Mouse (Mus musculus): Measurements from ENCODE around the gene Efcab6. TPM values are rescaled to one million over a fixed set of nuclear protein-coding genes. Genes with fewer than 3 reads are reported as not detected.
A peak's percentile ranks its signal among the peaks of the same experiment; 100 is the strongest.

Gene Efcab6
- polyA plus RNA-seq, 2 experiments = 0.25 to 0.52 TPM

DNA sequence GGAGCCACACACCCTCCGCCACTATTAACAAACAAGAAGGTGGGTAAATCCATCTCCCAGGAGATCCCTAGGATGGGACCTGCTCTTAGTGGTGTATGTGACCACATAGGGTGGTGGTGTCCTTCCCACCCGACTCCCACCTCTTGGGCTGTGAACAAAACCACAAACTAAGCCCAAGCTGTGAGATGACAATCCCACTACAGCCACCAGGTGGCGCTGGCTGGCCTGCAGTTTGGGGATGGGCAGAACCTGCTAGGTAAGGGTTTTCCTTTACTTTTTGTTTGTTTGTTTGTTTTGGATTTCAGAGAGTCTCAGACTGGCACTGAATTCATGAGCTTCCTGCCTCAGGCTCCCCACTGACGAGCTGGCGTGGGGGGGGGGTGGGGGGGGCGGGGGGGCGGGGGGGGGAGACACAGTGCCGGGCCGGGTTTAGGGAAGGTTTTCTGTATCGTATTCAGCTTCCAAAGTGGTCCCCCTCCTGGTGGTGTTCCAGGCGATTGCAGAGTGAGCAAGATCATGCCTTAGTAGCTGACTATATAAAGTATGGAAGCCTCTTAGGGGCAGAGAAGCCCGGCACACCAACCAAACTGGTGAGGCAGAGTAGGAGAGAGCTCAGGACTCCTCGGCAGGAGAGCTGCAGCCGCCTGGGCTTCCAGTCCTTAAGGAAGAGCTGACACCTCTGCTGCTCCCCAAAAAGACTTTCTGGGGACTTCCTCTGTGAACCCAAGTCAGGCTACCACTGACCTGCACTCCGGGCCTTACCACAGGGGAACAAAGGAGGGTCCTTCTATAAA is 8.9 kb upstream of the Efcab6 start:
- no peak overlapping the region for H3K27ac ChIP-seq (replicated peaks; ENCODE audit: low read depth, low read length)
- H3K9ac ChIP-seq (ENCODE audit: low read depth, low read length, severe bottlenecking) = no peak overlapping the region
- no peak for TF ChIP-seq POLR2A (IDR thresholded peaks at IDR 0.05; ENCODE audit: borderline replicate concordance, extremely low read depth, insufficient read depth, insufficient read length)
- no peak overlapping the region for H3K4me3 ChIP-seq (replicated peaks; ENCODE audit: low read length)
- no peaks in the 10 kb centered on the region for H3K9me3 ChIP-seq (ENCODE audit: control insufficient read depth, low read length)
- DNase-seq (ENCODE audit: low spot score) (peak; percentile 52), ATAC-seq (ENCODE audit: low FRiP score, low read depth) (no peak)
- no peaks in the 10 kb centered on the region for H3K4me1 ChIP-seq (ENCODE audit: control insufficient read depth, insufficient read depth, low read length)
- H3K36me3 ChIP-seq (ENCODE audit: control insufficient read depth, insufficient read depth, low read length) = no peaks in the 10 kb centered on the region
- 8% methylated on average over 13 of the region's 15 CpGs for WGBS
- no peak overlapping the region for H3K4me2 ChIP-seq (replicated peaks; ENCODE audit: low read depth, low read length, severe bottlenecking)
- H3K27me3 ChIP-seq (ENCODE audit: control insufficient read depth, insufficient read depth, low read length) = peaks cover 15% of the 10 kb centered on the region

- ATAC-seq (ENCODE audit: low FRiP score, low read depth) = no peak
- Histone ChIP-seq H3K9ac (ENCODE audit: low read depth, low read length, severe bottlenecking) (no peak overlapping the region), H3K9me3 (ENCODE audit: control insufficient read depth, low read length) (no peaks in the 10 kb centered on the region), H3K27ac (replicated peaks; ENCODE audit: low read depth, low read length) (no peak overlapping the region), H3K4me2 (replicated peaks; ENCODE audit: low read depth, low read length, severe bottlenecking) (no peak overlapping the region), H3K4me3 (replicated peaks; ENCODE audit: low read length) (no peak overlapping the region), H3K36me3 (ENCODE audit: control insufficient read depth, insufficient read depth, low read length) (no peaks in the 10 kb centered on the region), H3K4me1 (ENCODE audit: control insufficient read depth, insufficient read depth, low read length) (no peaks in the 10 kb centered on the region), H3K27me3 (ENCODE audit: control insufficient read depth, insufficient read depth, low read length) (peaks cover 22% of the 10 kb centered on the region)
- 15% methylated on average over 8 of the region's 8 CpGs for WGBS
- DNase-seq (ENCODE audit: low spot score) = no peak
- TF ChIP-seq POLR2A (IDR thresholded peaks at IDR 0.05; ENCODE audit: borderline replicate concordance, extremely low read depth, insufficient read depth, insufficient read length) = no peak
Measured at GRCm38 (mm10) chr15:84073058-84073457, 7.9 kb upstream of the Efcab6 start.

- 33% methylated on average over 7 of the region's 7 CpGs for WGBS
- Histone ChIP-seq H3K4me2 (replicated peaks; ENCODE audit: low read depth, low read length, severe bottlenecking) (no peak overlapping the region), H3K27me3 (ENCODE audit: control insufficient read depth, insufficient read depth, low read length) (peaks cover 25% of the 10 kb centered on the region), H3K27ac (replicated peaks; ENCODE audit: low read depth, low read length) (no peak overlapping the region), H3K36me3 (ENCODE audit: control insufficient read depth, insufficient read depth, low read length) (no peaks in the 10 kb centered on the region), H3K9me3 (ENCODE audit: control insufficient read depth, low read length) (no peaks in the 10 kb centered on the region), H3K4me1 (ENCODE audit: control insufficient read depth, insufficient read depth, low read length) (no peaks in the 10 kb centered on the region), H3K4me3 (replicated peaks; ENCODE audit: low read length) (no peak overlapping the region), H3K9ac (ENCODE audit: low read depth, low read length, severe bottlenecking) (no peak overlapping the region)
- DNase-seq (ENCODE audit: low spot score) (no peak), ATAC-seq (ENCODE audit: low FRiP score, low read depth) (no peak)
- no peak for TF ChIP-seq POLR2A (IDR thresholded peaks at IDR 0.05; ENCODE audit: borderline replicate concordance, extremely low read depth, insufficient read depth, insufficient read length)
Measured at GRCm38 (mm10) chr15:84072226-84072625, 7.0 kb upstream of the Efcab6 start.

DNA sequence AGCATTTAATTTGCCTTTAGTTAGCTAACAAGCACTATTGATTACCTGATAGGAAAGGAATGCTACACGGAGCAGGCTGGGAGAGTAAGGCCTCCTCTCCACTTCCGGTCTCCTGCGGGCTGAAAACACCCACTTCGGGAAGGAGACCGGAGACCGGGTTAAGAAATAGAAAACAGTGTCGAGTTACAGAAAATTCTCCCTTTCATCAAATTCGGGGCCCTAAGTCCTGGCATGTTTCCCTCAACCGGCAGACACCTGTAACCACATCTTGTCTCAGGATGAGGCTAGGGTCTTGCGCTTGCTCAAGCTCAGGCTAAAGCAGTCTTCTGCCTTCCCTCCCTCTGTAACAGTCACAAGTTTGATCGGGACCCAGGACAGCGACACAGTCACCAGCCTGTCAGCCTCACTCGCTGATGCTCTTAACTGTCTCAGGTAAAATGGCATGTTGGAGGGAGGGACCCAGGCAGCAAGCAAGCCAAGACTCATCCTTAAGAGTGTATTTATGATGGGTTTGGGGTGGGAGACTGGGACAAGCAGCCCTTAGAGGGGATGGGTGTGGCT is 5.0 kb upstream of the Efcab6 start:
- Histone ChIP-seq H3K36me3 (ENCODE audit: control insufficient read depth, insufficient read depth, low read length) (no peaks in the 10 kb centered on the region), H3K4me3 (replicated peaks; ENCODE audit: low read length) (no peak overlapping the region), H3K27ac (replicated peaks; ENCODE audit: low read depth, low read length) (no peak overlapping the region), H3K9me3 (ENCODE audit: control insufficient read depth, low read length) (peaks cover 5% of the 10 kb centered on the region; the same call in 1 of the 2 replicates), H3K4me2 (replicated peaks; ENCODE audit: low read depth, low read length, severe bottlenecking) (no peak overlapping the region), H3K27me3 (ENCODE audit: control insufficient read depth, insufficient read depth, low read length) (peaks cover 25% of the 10 kb centered on the region), H3K9ac (ENCODE audit: low read depth, low read length, severe bottlenecking) (no peak overlapping the region), H3K4me1 (ENCODE audit: control insufficient read depth, insufficient read depth, low read length) (no peaks in the 10 kb centered on the region)
- no peak for TF ChIP-seq POLR2A (IDR thresholded peaks at IDR 0.05; ENCODE audit: borderline replicate concordance, extremely low read depth, insufficient read depth, insufficient read length)
- WGBS = 2% methylated on average over 13 of the region's 13 CpGs
- ATAC-seq (ENCODE audit: low FRiP score, low read depth) (no peak), DNase-seq (ENCODE audit: low spot score) (no peak)

DNA sequence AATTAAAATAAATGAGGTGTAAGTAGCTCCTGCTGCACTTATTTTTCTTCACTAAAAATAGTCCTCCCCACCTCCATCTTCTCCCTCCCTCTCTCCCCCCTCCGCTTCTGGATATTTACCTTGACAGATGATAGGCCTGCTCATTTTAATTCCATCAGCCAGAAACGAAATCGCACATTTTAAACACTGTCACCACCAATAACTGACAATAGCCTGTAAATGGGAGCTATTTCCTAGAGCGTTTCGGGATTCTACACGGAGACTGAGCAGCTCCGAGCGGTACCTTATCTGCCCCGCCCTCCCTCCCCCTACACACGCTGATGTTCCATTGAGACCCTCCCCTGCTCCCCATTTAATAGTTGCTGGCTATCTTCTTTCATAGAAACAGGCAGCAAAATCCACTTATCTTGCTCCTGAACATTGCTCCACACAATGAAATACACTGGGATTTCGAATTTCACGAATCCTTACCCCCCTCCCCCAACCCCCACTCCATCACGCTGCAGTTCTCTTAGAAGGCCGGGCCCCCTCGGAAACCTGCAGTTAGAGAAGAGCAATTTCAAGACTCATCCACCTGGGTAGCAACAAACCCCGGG is 4.4 kb upstream of the Efcab6 start:
- Histone ChIP-seq H3K27me3 (ENCODE audit: control insufficient read depth, insufficient read depth, low read length) (peaks cover 31% of the 10 kb centered on the region), H3K4me1 (ENCODE audit: control insufficient read depth, insufficient read depth, low read length) (no peaks in the 10 kb centered on the region; the same call in 1 of the 2 replicates), H3K4me3 (replicated peaks; ENCODE audit: low read length) (no peak overlapping the region), H3K9ac (ENCODE audit: low read depth, low read length, severe bottlenecking) (no peak overlapping the region), H3K27ac (replicated peaks; ENCODE audit: low read depth, low read length) (no peak overlapping the region), H3K9me3 (ENCODE audit: control insufficient read depth, low read length) (peaks cover 5% of the 10 kb centered on the region; the same call in 1 of the 2 replicates), H3K36me3 (ENCODE audit: control insufficient read depth, insufficient read depth, low read length) (no peaks in the 10 kb centered on the region), H3K4me2 (replicated peaks; ENCODE audit: low read depth, low read length, severe bottlenecking) (no peak overlapping the region)
- 5% methylated on average over 16 of the region's 16 CpGs for WGBS
- no peak for ATAC-seq (ENCODE audit: low FRiP score, low read depth)
- no peak for TF ChIP-seq POLR2A (IDR thresholded peaks at IDR 0.05; ENCODE audit: borderline replicate concordance, extremely low read depth, insufficient read depth, insufficient read length)
- no peak for DNase-seq (ENCODE audit: low spot score)

Measured in limb, embryonic 14.5 days (tissue).